Mouse (Mus musculus) cerebellum, postnatal 25 days (tissue): Measurements from ENCODE around the gene Tmod4.
"Not testable (repeated sequence)": the region's sequence is repeated elsewhere in the genome, so short reads cannot be mapped to it uniquely, and the experiment has no call there.

Experiments
- DNase-seq, 2 experiments: peaks; one replicate each; pipeline ENCODE4 v3.0.0; 2021; ENCODE audit warnings: mixed read lengths in 2 of 2

The Tmod4 gene

GRCm38 (mm10) chr3:95124246-95124645, at the start of gene Tmod4:
Gene Tmod4 (plus strand): TSS chr3:95124476.
- DNase-seq = no peak

GRCm38 (mm10) chr3:95088071-95088470, 36.2 kb upstream of the Tmod4 start:
- DNase-seq = no peak

- DNase-seq = no peak
These were observed 23.4 kb upstream of the Tmod4 start for GRCm38 (mm10) chr3:95100854-95101253.

- no peak for DNase-seq
These were observed 19.2 kb upstream of the Tmod4 start for GRCm38 (mm10) chr3:95105121-95105520.

- no peak for DNase-seq
These were observed 18.5 kb upstream of the Tmod4 start for GRCm38 (mm10) chr3:95105586-95106337.

GRCm38 (mm10) chr3:95106338-95107117, 17.7 kb upstream of the Tmod4 start, which contains the start of gene Pip5k1a:
Gene Pip5k1a (minus strand): TSS chr3:95106930.
- peak; percentile 96 to 98 for DNase-seq

GRCm38 (mm10) chr3:95107308-95107707, 17.0 kb upstream of the Tmod4 start:
- DNase-seq = not testable (repeated sequence)

- DNase-seq = no peak
These were observed 16.4 kb upstream of the Tmod4 start for GRCm38 (mm10) chr3:95107898-95108297.

GRCm38 (mm10) chr3:95110911-95111726, 13.2 kb upstream of the Tmod4 start, which contains the start of gene Vps72:
Gene Vps72 (plus strand): TSS chr3:95111022.
- DNase-seq = peak; percentile 92

- DNase-seq = peak in 1 of 2 experiments; percentile 1
These were observed 11.5 kb upstream of the Tmod4 start for GRCm38 (mm10) chr3:95112760-95113159.

- DNase-seq = no peak
These were observed 6.5 kb upstream of the Tmod4 start for GRCm38 (mm10) chr3:95117751-95118150.

- no peak for DNase-seq
These were observed 2.7 kb upstream of the Tmod4 start for GRCm38 (mm10) chr3:95121580-95121979.

- peak in 1 of 2 experiments; percentile 39 for DNase-seq
These were observed 696 bp downstream of the Tmod4 start for GRCm38 (mm10) chr3:95124972-95125371.

GRCm38 (mm10) chr3:95129226-95129651, 5.0 kb downstream of the Tmod4 start:
- DNase-seq = peak; percentile 66 to 77

GRCm38 (mm10) chr3:95130081-95130480, 5.8 kb downstream of the Tmod4 start:
- DNase-seq = no peak

- not testable (repeated sequence) for DNase-seq
These were observed 8.1 kb downstream of the Tmod4 start for GRCm38 (mm10) chr3:95132389-95132788.

- peak in 1 of 2 experiments; percentile 21 for DNase-seq
These were observed 8.9 kb downstream of the Tmod4 start for GRCm38 (mm10) chr3:95133176-95133575.

- peak; percentile 89 to 93 for DNase-seq
These were observed 9.4 kb downstream of the Tmod4 start, which contains the start of the genes Scnm1 and Lysmd1 for GRCm38 (mm10) chr3:95133680-95134101. Gene Scnm1 (minus strand): TSS chr3:95134011. Gene Lysmd1 (plus strand): TSS chr3:95134088.

- DNase-seq = not testable (repeated sequence)
These were observed 9.9 kb downstream of the Tmod4 start for GRCm38 (mm10) chr3:95134133-95134532.

- peak; percentile 28 to 66 for DNase-seq
These were observed 10.7 kb downstream of the Tmod4 start for GRCm38 (mm10) chr3:95135023-95135422.

GRCm38 (mm10) chr3:95135433-95136052, 11.3 kb downstream of the Tmod4 start:
- no peak for DNase-seq

- no peak for DNase-seq
These were observed 12.1 kb downstream of the Tmod4 start for GRCm38 (mm10) chr3:95136336-95136735.
